Mouse (Mus musculus) midbrain, postnatal 0 days (tissue): ENCODE results near the gene Ufsp1. TPM values are rescaled to one million over a fixed set of nuclear protein-coding genes. Genes with fewer than 3 reads are reported as not detected.

Source experiments
- ATAC-seq: fragments of 200-750 bp; cut with Nextera tagmentation; 2 replicates; pipeline ENCODE4 v1.8.0; 2017; ENCODE audit warnings: moderate number of reproducible peaks, mild to moderate bottlenecking, moderate TSS enrichment, moderate library complexity; ENCODE audit not compliant: low FRiP score
- DNase-seq: peaks from one replicate; pipeline ENCODE4 v3.0.0-alpha.2; 2015; ENCODE audit warnings: low spot score
- H3K27ac ChIP-seq: fragments of 300-500 bp; sonication (generic); 2 replicates; pipeline ENCODE4 v1.5.1; 2014; ENCODE audit warnings: low read depth, mild to moderate bottlenecking, low read length, mixed read lengths
- H3K27me3 ChIP-seq: fragments of 300-500 bp; sonication (generic); 2 replicates; pipeline ENCODE4 v1.6.1; 2014; ENCODE audit warnings: low read length, control low read depth, mixed read lengths; ENCODE audit not compliant: insufficient read depth
- H3K36me3 ChIP-seq: fragments of 300-500 bp; sonication (generic); 2 replicates; pipeline ENCODE4 v1.6.1; 2014; ENCODE audit warnings: low read length, control low read depth, mixed read lengths; ENCODE audit not compliant: insufficient read depth
- H3K4me1 ChIP-seq: fragments of 300-500 bp; sonication (generic); 2 replicates; pipeline ENCODE4 v1.6.1; 2014; ENCODE audit warnings: mild to moderate bottlenecking, control low read depth, antibody characterized with exemption, low read length, mixed read lengths; ENCODE audit not compliant: insufficient read depth
- H3K4me2 ChIP-seq: fragments of 300-500 bp; sonication (generic); 2 replicates; pipeline ENCODE4 v1.6.1; 2014; ENCODE audit warnings: low read depth, mild to moderate bottlenecking, low read length, mixed read lengths; ENCODE audit not compliant: poor library complexity, severe bottlenecking
- H3K4me3 ChIP-seq: fragments of 300-500 bp; sonication (generic); 2 replicates; pipeline ENCODE4 v1.5.1; 2014; ENCODE audit warnings: low read depth, mild to moderate bottlenecking, low read length, moderate library complexity
- H3K9ac ChIP-seq: fragments of 300-500 bp; sonication (generic); replicated peaks from 2 replicates; pipeline ENCODE4 v1.6.1; 2014; ENCODE audit warnings: mild to moderate bottlenecking, low read length, moderate library complexity, mixed read lengths; ENCODE audit not compliant: poor library complexity, severe bottlenecking
- H3K9me3 ChIP-seq: fragments of 300-500 bp; sonication (generic); 2 replicates; pipeline ENCODE4 v1.6.1; 2016; ENCODE audit warnings: low read length, control low read depth
- CTCF ChIP-seq: IDR thresholded peaks from 2 replicates; pipeline ENCODE4 v1.5.1; 2016; ENCODE audit warnings: antibody characterized with exemption, mild to moderate bottlenecking
- WGBS: fragments of 180-500 bp; shearing (Covaris S2); extraction: QIAGEN DNeasy Blood & Tissue Kit; methylation state at CpG from one replicate; pipeline ENCODE4 v1.1.7; 2014; 5-methylcytosine and 5-hydroxymethylcytosine counted together
- microRNA-seq: library from miRNA; unstranded; fragments of <30 nt; microRNA quantifications from one replicate; pipeline ENCODE4, GENCODE M21; 2016; ENCODE audit warnings: borderline number of aligned reads
- polyA plus RNA-seq: library from polyadenylated mRNA; unstranded; fragments of >200 nt; fragmentation: Nextera tagmentation; extraction: Ambion mirVana; gene quantifications from 2 replicates; pipeline ENCODE4 v1.2.1, GENCODE M21; 2015
- total RNA-seq: library from RNA; depleted of rRNA; stranded (reverse); fragments of >200 nt; gene quantifications from 2 replicates; pipeline ENCODE4 v1.2.3, GENCODE M21; 2014; rRNA removed

Gene Ufsp1
- total and polyA plus RNA-seq, 2 experiments from 2014 or later = 29.3 to 35.0 TPM

DNA sequence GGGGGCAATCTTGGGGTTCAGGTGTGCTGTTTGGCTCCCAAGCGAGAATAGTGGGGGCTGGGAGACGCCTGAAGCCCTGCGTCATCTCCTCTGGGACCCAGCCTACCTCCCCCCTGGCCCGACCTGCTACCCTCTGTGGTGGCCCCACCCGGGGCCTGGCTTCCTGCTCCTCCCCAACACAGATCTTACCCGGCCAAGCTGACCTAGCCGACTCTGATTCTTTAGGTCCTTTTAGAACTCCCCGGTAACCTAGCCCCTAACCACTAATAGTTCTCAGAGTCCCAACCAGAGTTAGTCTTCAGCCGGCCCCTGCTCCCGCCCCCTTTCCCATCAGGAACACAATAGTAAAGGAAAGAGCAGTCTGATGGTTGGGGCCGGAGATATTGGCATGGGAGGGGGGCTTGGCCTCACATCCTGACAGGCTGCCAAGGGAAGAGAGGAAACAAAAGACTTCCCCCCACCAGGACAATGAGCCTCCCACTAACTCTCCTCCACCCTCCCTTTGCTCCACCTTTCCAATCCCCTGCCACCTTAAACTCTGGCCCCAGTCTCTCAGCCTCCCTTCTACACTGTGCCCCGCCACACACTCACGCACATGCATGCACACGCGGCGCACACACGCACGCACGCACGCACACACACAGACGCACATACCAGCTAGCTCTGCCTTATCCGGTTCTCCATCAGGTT lies 45.0 kb downstream of the Ufsp1 start:
- Histone ChIP-seq H3K4me2 (peak overlapping the region; percentile 81), H3K9me3 (no peaks in the 10 kb centered on the region), H3K27me3 (no peaks in the 10 kb centered on the region), H3K27ac (peak overlapping the region; percentile 71), H3K36me3 (no peaks in the 10 kb centered on the region), H3K9ac (peak overlapping the region; percentile 64), H3K4me3 (peak overlapping the region; percentile 36), H3K4me1 (peaks cover 2% of the 10 kb centered on the region; the same call in 1 of the 2 replicates)
- DNase-seq (peak; percentile 54), ATAC-seq (peak; percentile 77)
- TF ChIP-seq CTCF = no peak
- WGBS = 2% methylated on average over 22 of the region's 22 CpGs

DNA sequence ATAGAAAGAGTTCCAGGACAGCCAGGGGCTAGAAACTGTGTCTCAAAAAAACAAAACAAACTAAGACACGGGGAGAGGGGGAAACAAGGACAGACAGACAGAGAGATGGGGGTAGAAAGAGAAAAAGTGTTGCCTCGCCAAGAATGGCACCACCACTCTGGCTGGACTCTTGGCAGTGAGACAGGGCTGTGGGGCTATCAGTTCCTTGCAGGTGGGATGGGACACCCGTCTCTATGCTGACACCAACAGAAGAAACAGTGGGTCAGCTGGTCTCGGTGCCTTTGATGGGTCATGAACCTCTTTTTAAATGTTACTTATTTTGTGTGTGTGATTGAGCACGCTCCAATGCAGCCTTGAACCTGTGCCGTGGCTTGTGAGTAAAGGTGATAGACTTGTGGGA lies 45.8 kb downstream of the Ufsp1 start:
- Histone ChIP-seq H3K4me2 (peak overlapping the region; percentile 81), H3K36me3 (no peaks in the 10 kb centered on the region), H3K4me1 (peaks cover 2% of the 10 kb centered on the region; the same call in 1 of the 2 replicates), H3K27me3 (no peaks in the 10 kb centered on the region), H3K9me3 (no peaks in the 10 kb centered on the region), H3K9ac (no peak overlapping the region), H3K27ac (peak overlapping the region; percentile 71; the same call in 1 of the 2 replicates), H3K4me3 (peak overlapping the region; percentile 36; the same call in 1 of the 2 replicates)
- DNase-seq (no peak), ATAC-seq (no peak)
- WGBS = 79% methylated on average over 6 of the region's 6 CpGs
- TF ChIP-seq CTCF = no peak

DNA sequence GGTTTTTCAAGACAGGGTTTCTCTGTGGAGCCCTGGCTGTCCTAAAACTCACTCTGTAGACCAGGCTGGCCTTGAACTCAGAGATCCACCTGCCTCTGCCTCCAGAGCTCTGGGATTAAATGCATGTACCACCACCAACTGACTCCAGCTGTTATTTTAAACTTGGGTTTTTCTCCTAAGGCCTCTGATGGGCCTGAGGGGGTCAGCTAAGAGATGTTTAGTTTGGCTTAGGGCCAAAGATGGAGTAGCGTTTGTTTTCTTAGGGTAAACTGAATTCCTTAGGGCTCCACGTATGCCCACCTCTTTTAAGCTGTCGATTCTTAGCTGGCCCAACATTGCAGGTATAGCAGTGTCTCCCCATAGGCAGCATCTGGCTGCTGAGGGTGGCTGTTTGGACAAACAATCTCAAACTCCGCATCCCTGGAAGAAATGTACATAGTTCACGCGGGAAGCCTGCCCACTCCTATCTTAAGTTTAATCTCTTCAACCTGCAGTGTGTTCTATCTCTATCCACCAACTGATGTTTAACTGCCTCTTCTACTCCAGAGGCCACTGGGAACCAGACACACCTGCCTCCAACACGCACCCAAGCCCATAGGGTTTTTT lies 48.1 kb downstream of the Ufsp1 start:
- ATAC-seq = no peak
- no peak overlapping the region for H3K27ac ChIP-seq
- no peak overlapping the region for H3K4me2 ChIP-seq
- H3K9me3 ChIP-seq = no peaks in the 10 kb centered on the region
- H3K4me3 ChIP-seq = no peak overlapping the region
- DNase-seq = no peak
- no peaks in the 10 kb centered on the region for H3K36me3 ChIP-seq
- peaks cover 2% of the 10 kb centered on the region; the same call in 1 of the 2 replicates for H3K4me1 ChIP-seq
- no peak for TF ChIP-seq CTCF
- no peak overlapping the region for H3K9ac ChIP-seq
- no peaks in the 10 kb centered on the region for H3K27me3 ChIP-seq
- 79% methylated on average over 7 of the region's 7 CpGs for WGBS

DNA sequence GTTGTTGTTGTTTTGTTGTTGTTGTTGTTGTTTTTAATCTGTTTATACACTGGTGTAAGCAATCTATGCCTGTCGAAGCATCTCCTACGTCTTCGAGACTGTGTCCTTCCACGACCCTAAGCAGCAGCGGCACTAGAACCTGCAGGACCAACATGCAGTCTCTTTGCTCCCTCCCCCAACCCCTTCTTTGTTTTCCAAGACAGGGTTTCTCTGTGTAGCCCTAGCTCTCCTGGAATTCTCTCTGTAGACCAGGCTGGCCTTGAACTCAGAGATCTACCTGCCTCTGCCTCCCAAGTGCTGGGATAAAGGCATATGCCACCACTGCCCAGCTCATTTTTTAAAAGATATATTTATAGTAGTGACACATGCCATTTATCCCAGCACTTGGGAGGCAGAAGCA lies 49.0 kb downstream of the Ufsp1 start:
- H3K9me3 ChIP-seq = no peaks in the 10 kb centered on the region
- no peak for ATAC-seq
- DNase-seq = no peak
- no peak overlapping the region for H3K9ac ChIP-seq
- H3K4me2 ChIP-seq = no peak overlapping the region
- TF ChIP-seq CTCF = no peak
- peaks cover 2% of the 10 kb centered on the region; the same call in 1 of the 2 replicates for H3K27me3 ChIP-seq
- peaks cover 2% of the 10 kb centered on the region for H3K4me1 ChIP-seq
- 96% methylated on average over 5 of the region's 5 CpGs for WGBS
- H3K4me3 ChIP-seq = no peak overlapping the region
- no peak overlapping the region for H3K27ac ChIP-seq
- no peaks in the 10 kb centered on the region for H3K36me3 ChIP-seq

DNA sequence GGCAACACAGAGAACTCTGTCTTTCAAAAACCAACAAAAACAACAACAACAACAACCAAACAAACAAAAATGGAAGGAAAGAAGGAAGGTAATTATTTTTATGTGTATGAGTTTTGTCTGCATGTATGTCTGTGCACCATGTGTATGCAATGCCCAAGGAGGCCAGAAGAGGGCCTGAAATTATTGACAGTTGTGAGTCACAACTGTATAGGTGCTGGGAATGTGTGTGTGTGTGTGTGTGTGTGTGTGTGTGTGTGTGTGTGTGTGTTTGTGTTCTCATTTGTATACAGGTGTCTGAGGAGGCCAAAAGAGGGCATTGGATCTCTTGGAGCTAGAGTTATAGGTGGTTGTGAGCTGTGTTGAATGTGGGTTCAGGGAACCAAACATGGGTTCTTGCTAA lies 49.4 kb downstream of the Ufsp1 start:
- DNase-seq (no peak), ATAC-seq (no peak)
- Histone ChIP-seq H3K36me3 (no peaks in the 10 kb centered on the region), H3K27ac (no peak overlapping the region), H3K9ac (no peak overlapping the region), H3K27me3 (peaks cover 6% of the 10 kb centered on the region; the same call in 1 of the 2 replicates), H3K9me3 (no peaks in the 10 kb centered on the region), H3K4me1 (peaks cover 6% of the 10 kb centered on the region), H3K4me2 (no peak overlapping the region), H3K4me3 (no peak overlapping the region)
- peak; percentile 28; the same call in 1 of the 2 replicates for TF ChIP-seq CTCF

Small RNAs within 50 kb of the gene (microRNA-seq; reads per million reads assigned to microRNA genes)
- gene Mir7036 (1.0 reads per million), gene Mir8116 (not detected)

Other genes starting within 250 kb of the Ufsp1 start
- 139 and 144 TPM in 2 replicates for gene Ap1s1, start 248.5 kb upstream of the Ufsp1 start, total RNA-seq
- gene Ap1s1, start 248.5 kb upstream of the Ufsp1 start, polyA plus RNA-seq = 308 and 311 TPM in 2 replicates
- 3.3 and 3.7 TPM in 2 replicates for gene Serpine1, start 222.4 kb upstream of the Ufsp1 start, total RNA-seq
- 0.06 and 0.30 TPM in 2 replicates for gene Serpine1, start 222.4 kb upstream of the Ufsp1 start, polyA plus RNA-seq
- 3.7 and 5.4 TPM in 2 replicates for gene Trim56, start 178.4 kb upstream of the Ufsp1 start, total RNA-seq
- gene Trim56, start 178.4 kb upstream of the Ufsp1 start, polyA plus RNA-seq = 1.2 and 1.4 TPM in 2 replicates
- gene Muc3, start 145.3 kb upstream of the Ufsp1 start, total RNA-seq = not detected in 2 replicates
- gene Muc3, start 145.3 kb upstream of the Ufsp1 start, polyA plus RNA-seq = not detected in 2 replicates
- gene Muc3a, start 82.2 kb upstream of the Ufsp1 start, total RNA-seq = 0.90 TPM in 1 of 2 replicates, not detected in the other
- gene Muc3a, start 82.2 kb upstream of the Ufsp1 start, polyA plus RNA-seq = 0.45 and 0.68 TPM in 2 replicates
- gene Ache, start 7.1 kb upstream of the Ufsp1 start, total RNA-seq = 168 and 174 TPM in 2 replicates
- 132 and 148 TPM in 2 replicates for gene Ache, start 7.1 kb upstream of the Ufsp1 start, polyA plus RNA-seq
- gene Srrt, start 13.0 kb downstream of the Ufsp1 start, total RNA-seq = 112 and 114 TPM in 2 replicates
- 53.4 and 56.4 TPM in 2 replicates for gene Srrt, start 13.0 kb downstream of the Ufsp1 start, polyA plus RNA-seq
- 11.6 and 17.5 TPM in 2 replicates for gene Trip6, start 19.8 kb downstream of the Ufsp1 start, total RNA-seq
- 10.3 and 10.9 TPM in 2 replicates for gene Trip6, start 19.8 kb downstream of the Ufsp1 start, polyA plus RNA-seq
- 28.9 and 30.4 TPM in 2 replicates for gene Slc12a9, start 39.0 kb downstream of the Ufsp1 start, total RNA-seq
- gene Slc12a9, start 39.0 kb downstream of the Ufsp1 start, polyA plus RNA-seq = 27.0 and 27.8 TPM in 2 replicates
- gene Ephb4, start 55.5 kb downstream of the Ufsp1 start, total RNA-seq = 14.0 and 16.0 TPM in 2 replicates
- gene Ephb4, start 55.5 kb downstream of the Ufsp1 start, polyA plus RNA-seq = 4.7 and 4.9 TPM in 2 replicates
- 0.85 and 0.99 TPM in 2 replicates for gene Zan, start 182.4 kb downstream of the Ufsp1 start, total RNA-seq
- 0.31 and 0.49 TPM in 2 replicates for gene Zan, start 182.4 kb downstream of the Ufsp1 start, polyA plus RNA-seq
- 73.2 and 95.3 TPM in 2 replicates for gene Pop7, start 207.9 kb downstream of the Ufsp1 start, total RNA-seq
- gene Pop7, start 207.9 kb downstream of the Ufsp1 start, polyA plus RNA-seq = 91.5 and 95.6 TPM in 2 replicates
- 23.6 and 30.8 TPM in 2 replicates for gene Gigyf1, start 223.9 kb downstream of the Ufsp1 start, total RNA-seq
- 16.3 and 17.8 TPM in 2 replicates for gene Gigyf1, start 223.9 kb downstream of the Ufsp1 start, polyA plus RNA-seq
- not detected in 2 replicates for gene Epo, start 238.6 kb downstream of the Ufsp1 start, total RNA-seq
- gene Epo, start 238.6 kb downstream of the Ufsp1 start, polyA plus RNA-seq = not detected in 2 replicates
- gene Gnb2, start 238.9 kb downstream of the Ufsp1 start, total RNA-seq = 1,154 and 1,456 TPM in 2 replicates
- gene Gnb2, start 238.9 kb downstream of the Ufsp1 start, polyA plus RNA-seq = 590 and 632 TPM in 2 replicates